Mouse (Mus musculus) heart, postnatal 36 days (tissue): Measurements from ENCODE around the gene Dut. TPM values are rescaled to one million over a fixed set of nuclear protein-coding genes. Genes with fewer than 3 reads are reported as not detected.
A peak's percentile ranks its signal among the peaks of the same experiment; 100 is the strongest.

Experiments used
- DNase-seq, 2 experiments: peaks; one replicate each; pipeline ENCODE4 v3.0.0; 2021 to 2022
- intact Hi-C: fragments of 180-260 bp; cut with DNase I; formaldehyde crosslinking; loops from one replicate; pipeline ENCODE4 v1.15.1; 2025
- total RNA-seq, 2 experiments: library from RNA; stranded (reverse); gene quantifications; 2 replicates each; pipeline ENCODE4 v1.2.3; 2021

Gene Dut
- 10 to 100 TPM; 25.7 to 28.3 TPM for total RNA-seq

GRCm38 (mm10) chr2:125247108-125247961, at the start of gene Dut:
Dut (plus strand) TSS chr2:125247190.
- intact Hi-C loops = loop anchor here (5.0 kb wide), 1 partner anchor 125 kb away; the partner anchor contains the start of gene Myef2
- peak; percentile 86 to 89 for DNase-seq

- intact Hi-C loops = no loop called here
- DNase-seq = no peak
These were observed 37.9 kb upstream of the Dut start for GRCm38 (mm10) chr2:125208894-125209596.

GRCm38 (mm10) chr2:125211831-125212510, 35.0 kb upstream of the Dut start:
- no peak for DNase-seq
- intact Hi-C loops = no loop called here

GRCm38 (mm10) chr2:125214592-125214991, 32.4 kb upstream of the Dut start:
- peak; percentile 72 to 78 for DNase-seq
- intact Hi-C loops = no loop called here

- no peak for DNase-seq
- intact Hi-C loops = loop anchor here (5.0 kb wide), 1 partner anchor 1905 kb away; no protein-coding TSS in a partner anchor
These were observed 29.7 kb upstream of the Dut start for GRCm38 (mm10) chr2:125217286-125217685.

GRCm38 (mm10) chr2:125218566-125218965, 28.4 kb upstream of the Dut start:
- no peak for DNase-seq
- intact Hi-C loops = loop anchor here (5.0 kb wide), 1 partner anchor 1906 kb away; no protein-coding TSS in a partner anchor

GRCm38 (mm10) chr2:125219268-125219667, 27.7 kb upstream of the Dut start:
- no peak for DNase-seq
- intact Hi-C loops = loop anchor here (5.0 kb wide), 1 partner anchor 1907 kb away; no protein-coding TSS in a partner anchor

GRCm38 (mm10) chr2:125221673-125222072, 25.3 kb upstream of the Dut start:
- DNase-seq = no peak
- intact Hi-C loops = no loop called here

- no peak for DNase-seq
- intact Hi-C loops = no loop called here
These were observed 18.2 kb upstream of the Dut start for GRCm38 (mm10) chr2:125228472-125229409.

GRCm38 (mm10) chr2:125232183-125232582, 14.8 kb upstream of the Dut start:
- intact Hi-C loops = no loop called here

GRCm38 (mm10) chr2:125233537-125233936, 13.5 kb upstream of the Dut start:
- intact Hi-C loops = no loop called here

More at GRCm38 (mm10) chr2:125232183-125232582, 14.8 kb upstream of the Dut start:
- no peak for DNase-seq

GRCm38 (mm10) chr2:125234049-125234448, 12.9 kb upstream of the Dut start:
- no peak for DNase-seq
- intact Hi-C loops = no loop called here

More at GRCm38 (mm10) chr2:125233537-125233936, 13.5 kb upstream of the Dut start:
- DNase-seq = no peak

- intact Hi-C loops = loop anchor here (5.0 kb wide), 1 partner anchor 123 kb away; the partner anchor contains the start of gene Myef2
- no peak for DNase-seq
These were observed 1.3 kb upstream of the Dut start for GRCm38 (mm10) chr2:125245545-125246285.

- no peak for DNase-seq
- intact Hi-C loops = loop anchor here (5.0 kb wide), 1 partner anchor 124 kb away; the partner anchor contains the start of gene Myef2
These were observed 321 bp upstream of the Dut start for GRCm38 (mm10) chr2:125246669-125247068.

GRCm38 (mm10) chr2:125247962-125248235, 909 bp downstream of the Dut start:
- DNase-seq = no peak
- intact Hi-C loops = loop anchor here (5.0 kb wide), 1 partner anchor 126 kb away; the partner anchor contains the start of gene Myef2

GRCm38 (mm10) chr2:125248256-125248655, 1.3 kb downstream of the Dut start:
- DNase-seq = no peak
- intact Hi-C loops = loop anchor here (5.0 kb wide), 1 partner anchor 126 kb away; the partner anchor contains the start of gene Myef2

- intact Hi-C loops = loop anchor here (5.0 kb wide), 1 partner anchor 127 kb away; the partner anchor contains the start of gene Myef2
- no peak for DNase-seq
These were observed 2.3 kb downstream of the Dut start for GRCm38 (mm10) chr2:125249339-125249738.

GRCm38 (mm10) chr2:125249874-125250273, 2.9 kb downstream of the Dut start:
- intact Hi-C loops = loop anchor here (5.0 to 10.0 kb wide), 2 partner anchors 128 to 475 kb away; partner anchors contain the start of genes Myef2 and Shc4
- DNase-seq = no peak

- DNase-seq = no peak
- intact Hi-C loops = loop anchor here (10.0 kb wide), 1 partner anchor 473 kb away; the partner anchor contains the start of gene Shc4
These were observed 4.8 kb downstream of the Dut start for GRCm38 (mm10) chr2:125251781-125252180.
